Mouse (Mus musculus) CD8-positive naive resting alpha-beta T cell, adult 2 months (primary cell): ENCODE data around the gene Art3.
A peak's percentile ranks its signal among the peaks of the same experiment; 100 is the strongest.
"Not testable (repeated sequence)": the region's sequence is repeated elsewhere in the genome, so short reads cannot be mapped to it uniquely, and the experiment has no call there.

Source experiments
- DNase-seq, 2 experiments: peaks; one replicate each; pipeline ENCODE4 v3.0.0; 2022; ENCODE audit warnings: low read depth in 2 of 2, low spot score in 2 of 2

The Art3 gene

GRCm38 (mm10) chr5:92336743-92337142 lies 5.1 kb downstream of the Art3 start:
- no peak for DNase-seq

- DNase-seq: no peak
Observed at GRCm38 (mm10) chr5:92340606-92341005, 9.0 kb downstream of the Art3 start.

GRCm38 (mm10) chr5:92345006-92345405 lies 13.4 kb downstream of the Art3 start:
- no peak for DNase-seq

- peak; percentile 35 to 50 for DNase-seq
Observed at GRCm38 (mm10) chr5:92348794-92349413, 17.3 kb downstream of the Art3 start, which contains the start of gene Cxcl10. Gene Cxcl10 (minus strand): TSS chr5:92348889.

- no peak for DNase-seq
Observed at GRCm38 (mm10) chr5:92349731-92350130, 18.1 kb downstream of the Art3 start.

GRCm38 (mm10) chr5:92352716-92353115 lies 21.1 kb downstream of the Art3 start:
- not testable (repeated sequence) for DNase-seq

- peak; percentile 35 to 39 for DNase-seq
Observed at GRCm38 (mm10) chr5:92353517-92353916, 21.9 kb downstream of the Art3 start.

- DNase-seq: no peak
Observed at GRCm38 (mm10) chr5:92358033-92358432, 26.4 kb downstream of the Art3 start.

GRCm38 (mm10) chr5:92358767-92359455 lies 27.3 kb downstream of the Art3 start:
- DNase-seq: no peak

GRCm38 (mm10) chr5:92363179-92363578 lies 31.6 kb downstream of the Art3 start:
- no peak for DNase-seq

GRCm38 (mm10) chr5:92364011-92364410 lies 32.4 kb downstream of the Art3 start:
- no peak for DNase-seq

- no peak for DNase-seq
Observed at GRCm38 (mm10) chr5:92365146-92365705, 33.6 kb downstream of the Art3 start.

GRCm38 (mm10) chr5:92366565-92366964 lies 34.9 kb downstream of the Art3 start:
- no peak for DNase-seq

GRCm38 (mm10) chr5:92368392-92368791 lies 36.8 kb downstream of the Art3 start:
- DNase-seq: no peak

- no peak for DNase-seq
Observed at GRCm38 (mm10) chr5:92369151-92369994, 37.7 kb downstream of the Art3 start.

GRCm38 (mm10) chr5:92370392-92370791 lies 38.8 kb downstream of the Art3 start:
- DNase-seq: no peak

GRCm38 (mm10) chr5:92370891-92371290 lies 39.3 kb downstream of the Art3 start:
- DNase-seq: no peak

- DNase-seq: no peak
Observed at GRCm38 (mm10) chr5:92371361-92371976, 39.8 kb downstream of the Art3 start.

GRCm38 (mm10) chr5:92372605-92373004 lies 41.0 kb downstream of the Art3 start:
- DNase-seq: no peak

GRCm38 (mm10) chr5:92374721-92375142 lies 43.1 kb downstream of the Art3 start:
- peak; percentile 26 to 45 for DNase-seq

GRCm38 (mm10) chr5:92375368-92375767 lies 43.7 kb downstream of the Art3 start:
- DNase-seq: peak in 1 of 2 experiments; percentile 39
